In the genomic region with DNA sequence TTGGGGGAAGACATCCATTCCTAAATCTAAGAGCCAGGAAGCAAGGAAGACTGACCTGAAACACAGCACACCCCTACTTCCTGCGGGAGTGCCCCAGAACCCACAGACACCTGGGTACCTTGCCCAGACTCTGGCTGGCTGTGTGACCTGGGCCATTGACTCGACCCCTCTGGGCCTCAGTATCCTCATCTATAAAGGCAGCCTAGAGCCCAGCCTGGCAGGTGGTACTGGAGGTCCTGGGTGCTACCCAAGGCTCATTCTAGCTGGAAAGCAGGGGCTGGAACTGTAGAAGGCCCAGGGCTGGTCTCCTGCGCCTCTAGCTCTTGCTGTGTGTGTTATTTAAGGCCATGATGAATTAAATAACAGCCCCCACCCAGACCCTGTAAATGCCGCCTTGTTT, we compare ENCODE assay signal across 7 mouse cellular contexts. TPM values are rescaled to one million over a fixed set of nuclear protein-coding genes. Genes with fewer than 3 reads are reported as not detected.
DNase-seq lines count a peak whose midpoint lies in the region; ATAC-seq lines count a peak whose summit lies in the region.

No protein-coding gene starts in this region.

- no peaks in the 10 kb centered on the region for H3K27me3 ChIP-seq in forebrain, embryonic 13.5 days
- no peaks in the 10 kb centered on the region for H3K27me3 ChIP-seq in intestine, embryonic 14.5 days (replicated peaks; ENCODE audit: control insufficient read depth, insufficient read depth, low read length)
- no peaks in the 10 kb centered on the region for H3K27me3 ChIP-seq in neural tube, embryonic 14.5 days (ENCODE audit: control insufficient read depth, insufficient read depth, low read length)

- peaks cover 10% of the 10 kb centered on the region; the same call in 1 of the 2 replicates for H3K36me3 ChIP-seq in forebrain, embryonic 13.5 days (ENCODE audit: poor library complexity, severe bottlenecking)
- no peaks in the 10 kb centered on the region; the same call in 1 of the 2 replicates for H3K36me3 ChIP-seq in intestine, embryonic 14.5 days (ENCODE audit: control insufficient read depth, insufficient read depth, low read length)
- no peaks in the 10 kb centered on the region for H3K36me3 ChIP-seq in neural tube, embryonic 14.5 days (ENCODE audit: control insufficient read depth, insufficient read depth, low read length)

- peak overlapping the region; percentile 90 for H3K9ac ChIP-seq in forebrain, embryonic 13.5 days
- H3K9ac ChIP-seq in intestine, embryonic 14.5 days (ENCODE audit: low read length), result no peak overlapping the region; the same call in 1 of the 2 replicates
- H3K9ac ChIP-seq in neural tube, embryonic 14.5 days (replicated peaks; ENCODE audit: low read depth, low read length), result peak overlapping the region; percentile 81

- ATAC-seq in forebrain, embryonic 13.5 days, result no peak
- ATAC-seq in intestine, embryonic 14.5 days (replicated peaks; ENCODE audit: low FRiP score, low TSS enrichment, low read depth), result no peak
- ATAC-seq in neural tube, embryonic 14.5 days (ENCODE audit: low read depth), result no peak

- peaks cover 38% of the 10 kb centered on the region for H3K4me1 ChIP-seq in forebrain, embryonic 13.5 days
- peaks cover 26% of the 10 kb centered on the region for H3K4me1 ChIP-seq in intestine, embryonic 14.5 days (replicated peaks; ENCODE audit: control insufficient read depth, insufficient read depth, low read length)
- H3K4me1 ChIP-seq in neural tube, embryonic 14.5 days (ENCODE audit: control insufficient read depth, insufficient read depth, low read length), result peaks cover 26% of the 10 kb centered on the region

- DNase-seq in kidney, postnatal 10 days, result peak; percentile 11
- DNase-seq in kidney, adult 18-20 months, result no peak
- no peak for DNase-seq in intestine, embryonic 14.5 days (ENCODE audit: low spot score)
- no peak for DNase-seq in adipocyte (ENCODE audit: low spot score)
- DNase-seq in layer of hippocampus, adult 9-11 months, result no peak

- no peaks in the 10 kb centered on the region for H3K9me3 ChIP-seq in forebrain, embryonic 13.5 days (replicated peaks)
- no peaks in the 10 kb centered on the region for H3K9me3 ChIP-seq in intestine, embryonic 14.5 days (ENCODE audit: control insufficient read depth, low read length)
- no peaks in the 10 kb centered on the region for H3K9me3 ChIP-seq in neural tube, embryonic 14.5 days (ENCODE audit: control insufficient read depth, low read length)

- peak overlapping the region; percentile 87 for H3K4me2 ChIP-seq in forebrain, embryonic 13.5 days
- H3K4me2 ChIP-seq in intestine, embryonic 14.5 days (ENCODE audit: low read length), result peak overlapping the region; percentile 80
- H3K4me2 ChIP-seq in neural tube, embryonic 14.5 days (ENCODE audit: low read depth, low read length), result peak overlapping the region; percentile 71

- H3K4me3 ChIP-seq in forebrain, embryonic 13.5 days, result peak overlapping the region; percentile 93
- peak overlapping the region; percentile 67; the same call in 1 of the 2 replicates for H3K4me3 ChIP-seq in intestine, embryonic 14.5 days (ENCODE audit: low read depth, low read length)
- H3K4me3 ChIP-seq in neural tube, embryonic 14.5 days (ENCODE audit: low read depth, low read length), result peak overlapping the region; percentile 77

- WGBS in forebrain, embryonic 13.5 days, result 81% methylated on average over 4 of the region's 4 CpGs
- 82% methylated on average over 4 of the region's 4 CpGs for WGBS in intestine, embryonic 14.5 days
- WGBS in neural tube, embryonic 14.5 days, result 73% methylated on average over 4 of the region's 4 CpGs

- H3K27ac ChIP-seq in forebrain, embryonic 13.5 days, result peak overlapping the region; percentile 99
- no peak overlapping the region for H3K27ac ChIP-seq in intestine, embryonic 14.5 days (ENCODE audit: low read depth)
- H3K27ac ChIP-seq in neural tube, embryonic 14.5 days (ENCODE audit: low read depth, low read length), result peak overlapping the region; percentile 99

RNA-seq across cellular contexts. Expression of a gene that starts 1.4 kb away (rescaled TPM):
- polyA plus RNA-seq in forebrain, embryonic 13.5 days (2015; fragmentation: Nextera tagmentation; extraction: Ambion mirVana), result 30.0 and 33.7 TPM in 2 replicates
- polyA plus RNA-seq in intestine, embryonic 14.5 days (2014; fragmentation: Nextera tagmentation; extraction: Ambion mirVana), result 21.9 and 25.1 TPM in 2 replicates
- 36.2 and 40.2 TPM in 2 replicates for polyA plus RNA-seq in neural tube, embryonic 14.5 days (2014; fragmentation: Nextera tagmentation; extraction: Ambion mirVana)
